Mouse (Mus musculus): ENCODE measurements around the gene Arhgap27. TPM values are rescaled to one million over a fixed set of nuclear protein-coding genes. Genes with fewer than 3 reads are reported as not detected.

Arhgap27 gene
- polyA plus RNA-seq, 1 experiment from 2014 or later, result 16.4 TPM

- 17% methylated on average over 40 of the region's 40 CpGs for WGBS
- no peak overlapping the region for H3K27ac ChIP-seq (ENCODE audit: low read length)
Measured at GRCm38 (mm10) chr11:103333719-103334398, 29.6 kb downstream of the Arhgap27 start.

GRCm38 (mm10) chr11:103332890-103333651 is 30.4 kb downstream of the Arhgap27 start:
- 39% methylated on average over 34 of the region's 34 CpGs for WGBS
- Histone ChIP-seq H3K27ac (ENCODE audit: low read length) (no peak overlapping the region), H3K27me3 (ENCODE audit: control insufficient read depth, insufficient read depth, low read length) (peaks cover 5% of the 10 kb centered on the region; the same call in 1 of the 2 replicates), H3K4me3 (ENCODE audit: low read depth, low read length) (peak overlapping the region; percentile 14; the same call in 1 of the 2 replicates), H3K4me1 (ENCODE audit: control insufficient read depth, insufficient read depth, low read length) (0 out of 2 replicates have a peak, but pooled peaks cover 5% of the 10 kb centered on the region), H3K9ac (replicated peaks; ENCODE audit: low read depth, low read length) (no peak overlapping the region), H3K36me3 (ENCODE audit: control insufficient read depth, insufficient read depth, low read length) (no peaks in the 10 kb centered on the region; the same call in 1 of the 2 replicates), H3K9me3 (ENCODE audit: control insufficient read depth, low read depth, low read length) (no peaks in the 10 kb centered on the region), H3K4me2 (replicated peaks; ENCODE audit: low read depth, low read length) (peak overlapping the region; percentile 35)
- no peak for ATAC-seq (ENCODE audit: insufficient number of reproducible peaks, insufficient read depth, low FRiP score, low read depth)

More at GRCm38 (mm10) chr11:103333719-103334398, 29.6 kb downstream of the Arhgap27 start:
- Histone ChIP-seq H3K9me3 (ENCODE audit: control insufficient read depth, low read depth, low read length) (no peaks in the 10 kb centered on the region), H3K4me1 (ENCODE audit: control insufficient read depth, insufficient read depth, low read length) (0 out of 2 replicates have a peak, but pooled peaks cover 5% of the 10 kb centered on the region), H3K4me2 (replicated peaks; ENCODE audit: low read depth, low read length) (peak overlapping the region; percentile 35; the same call in 1 of the 2 replicates), H3K27me3 (ENCODE audit: control insufficient read depth, insufficient read depth, low read length) (peaks cover 5% of the 10 kb centered on the region; the same call in 1 of the 2 replicates), H3K9ac (replicated peaks; ENCODE audit: low read depth, low read length) (no peak overlapping the region), H3K36me3 (ENCODE audit: control insufficient read depth, insufficient read depth, low read length) (no peaks in the 10 kb centered on the region; the same call in 1 of the 2 replicates), H3K4me3 (ENCODE audit: low read depth, low read length) (0 out of 2 replicates have a peak overlapping the region, but pooled peaks have one; percentile 14)
- no peak for ATAC-seq (ENCODE audit: insufficient number of reproducible peaks, insufficient read depth, low FRiP score, low read depth)

- no peaks in the 10 kb centered on the region; the same call in 1 of the 2 replicates for H3K36me3 ChIP-seq (ENCODE audit: control insufficient read depth, insufficient read depth, low read length)
- ATAC-seq (ENCODE audit: insufficient number of reproducible peaks, insufficient read depth, low FRiP score, low read depth), result peak; percentile 40; the same call in 1 of the 2 replicates
- no peak overlapping the region for H3K4me3 ChIP-seq (ENCODE audit: low read depth, low read length)
- peaks cover 5% of the 10 kb centered on the region; the same call in 1 of the 2 replicates for H3K27me3 ChIP-seq (ENCODE audit: control insufficient read depth, insufficient read depth, low read length)
- no peak overlapping the region for H3K27ac ChIP-seq (ENCODE audit: low read length)
- H3K4me2 ChIP-seq (replicated peaks; ENCODE audit: low read depth, low read length), result peak overlapping the region; percentile 35; the same call in 1 of the 2 replicates
- 30% methylated on average over 18 of the region's 18 CpGs for WGBS
- no peak overlapping the region for H3K9ac ChIP-seq (replicated peaks; ENCODE audit: low read depth, low read length)
- H3K4me1 ChIP-seq (ENCODE audit: control insufficient read depth, insufficient read depth, low read length), result 0 out of 2 replicates have a peak, but pooled peaks cover 5% of the 10 kb centered on the region
- H3K9me3 ChIP-seq (ENCODE audit: control insufficient read depth, low read depth, low read length), result no peaks in the 10 kb centered on the region
Measured at GRCm38 (mm10) chr11:103332186-103332889, 31.2 kb downstream of the Arhgap27 start.

GRCm38 (mm10) chr11:103331502-103332185 is 31.8 kb downstream of the Arhgap27 start:
- Histone ChIP-seq H3K9ac (replicated peaks; ENCODE audit: low read depth, low read length) (no peak overlapping the region), H3K27ac (ENCODE audit: low read length) (no peak overlapping the region), H3K36me3 (ENCODE audit: control insufficient read depth, insufficient read depth, low read length) (no peaks in the 10 kb centered on the region), H3K4me2 (replicated peaks; ENCODE audit: low read depth, low read length) (no peak overlapping the region), H3K4me1 (ENCODE audit: control insufficient read depth, insufficient read depth, low read length) (0 out of 2 replicates have a peak, but pooled peaks cover 5% of the 10 kb centered on the region), H3K4me3 (ENCODE audit: low read depth, low read length) (no peak overlapping the region), H3K9me3 (ENCODE audit: control insufficient read depth, low read depth, low read length) (no peaks in the 10 kb centered on the region), H3K27me3 (ENCODE audit: control insufficient read depth, insufficient read depth, low read length) (peaks cover 5% of the 10 kb centered on the region; the same call in 1 of the 2 replicates)
- ATAC-seq (ENCODE audit: insufficient number of reproducible peaks, insufficient read depth, low FRiP score, low read depth), result no peak
- 80% methylated on average over 10 of the region's 10 CpGs for WGBS

GRCm38 (mm10) chr11:103330651-103331319 is 32.7 kb downstream of the Arhgap27 start:
- Histone ChIP-seq H3K4me2 (replicated peaks; ENCODE audit: low read depth, low read length) (no peak overlapping the region), H3K9me3 (ENCODE audit: control insufficient read depth, low read depth, low read length) (no peaks in the 10 kb centered on the region), H3K4me1 (ENCODE audit: control insufficient read depth, insufficient read depth, low read length) (0 out of 2 replicates have a peak, but pooled peaks cover 5% of the 10 kb centered on the region), H3K27me3 (ENCODE audit: control insufficient read depth, insufficient read depth, low read length) (peaks cover 5% of the 10 kb centered on the region; the same call in 1 of the 2 replicates), H3K36me3 (ENCODE audit: control insufficient read depth, insufficient read depth, low read length) (no peaks in the 10 kb centered on the region), H3K27ac (ENCODE audit: low read length) (no peak overlapping the region), H3K9ac (replicated peaks; ENCODE audit: low read depth, low read length) (no peak overlapping the region), H3K4me3 (ENCODE audit: low read depth, low read length) (no peak overlapping the region)
- WGBS, result 55% methylated on average over 7 of the region's 7 CpGs
- no peak for ATAC-seq (ENCODE audit: insufficient number of reproducible peaks, insufficient read depth, low FRiP score, low read depth)

GRCm38 (mm10) chr11:103326950-103327349 is 36.5 kb downstream of the Arhgap27 start:
- Histone ChIP-seq H3K4me1 (ENCODE audit: control insufficient read depth, insufficient read depth, low read length) (no peaks in the 10 kb centered on the region), H3K4me2 (replicated peaks; ENCODE audit: low read depth, low read length) (no peak overlapping the region), H3K9me3 (ENCODE audit: control insufficient read depth, low read depth, low read length) (no peaks in the 10 kb centered on the region), H3K27ac (ENCODE audit: low read length) (no peak overlapping the region), H3K4me3 (ENCODE audit: low read depth, low read length) (no peak overlapping the region), H3K9ac (replicated peaks; ENCODE audit: low read depth, low read length) (no peak overlapping the region), H3K36me3 (ENCODE audit: control insufficient read depth, insufficient read depth, low read length) (no peaks in the 10 kb centered on the region), H3K27me3 (ENCODE audit: control insufficient read depth, insufficient read depth, low read length) (no peaks in the 10 kb centered on the region)
- ATAC-seq (ENCODE audit: insufficient number of reproducible peaks, insufficient read depth, low FRiP score, low read depth), result no peak
- 14% methylated on average over 5 of the region's 5 CpGs for WGBS

- Histone ChIP-seq H3K27me3 (ENCODE audit: control insufficient read depth, insufficient read depth, low read length) (no peaks in the 10 kb centered on the region), H3K4me2 (replicated peaks; ENCODE audit: low read depth, low read length) (no peak overlapping the region), H3K4me1 (ENCODE audit: control insufficient read depth, insufficient read depth, low read length) (0 out of 2 replicates have a peak, but pooled peaks cover 3% of the 10 kb centered on the region), H3K9me3 (ENCODE audit: control insufficient read depth, low read depth, low read length) (no peaks in the 10 kb centered on the region), H3K4me3 (ENCODE audit: low read depth, low read length) (no peak overlapping the region), H3K27ac (ENCODE audit: low read length) (no peak overlapping the region), H3K9ac (replicated peaks; ENCODE audit: low read depth, low read length) (no peak overlapping the region), H3K36me3 (ENCODE audit: control insufficient read depth, insufficient read depth, low read length) (no peaks in the 10 kb centered on the region)
- WGBS, result 7% methylated on average over 8 of the region's 8 CpGs
- no peak for ATAC-seq (ENCODE audit: insufficient number of reproducible peaks, insufficient read depth, low FRiP score, low read depth)
Measured at GRCm38 (mm10) chr11:103325172-103325571, 38.3 kb downstream of the Arhgap27 start.

All from stomach, embryonic 14.5 days (tissue).